Mouse (Mus musculus) testis, adult 2 months (tissue): ENCODE measurements at regions not wholly inside any gene's neighbourhood (a gene's known extent, or its start where the extent isn't known, plus 50 kb on each side); places are given as distances from the start of the nearest gene placed in this dataset.

ENCODE experiments used
- CTCF ChIP-seq: fragments of 200-500 bp; IDR thresholded peaks from 2 replicates; pipeline ENCODE4 v1.5.1; 2012; ENCODE audit warnings: low read depth, mild to moderate bottlenecking, inconsistent platforms, low read length, moderate library complexity; ENCODE audit not compliant: control insufficient read depth, insufficient read depth, insufficient replicate concordance
- POLR2A ChIP-seq: fragments of 200-500 bp; IDR thresholded peaks from 2 replicates; pipeline ENCODE4 v1.6.1; 2012; ENCODE audit warnings: low read depth, mild to moderate bottlenecking, inconsistent platforms, low read length, moderate library complexity; ENCODE audit not compliant: control insufficient read depth

GRCm38 (mm10) chr7:135844018-135844417 is 127.9 kb upstream of the Mki67 start:
- TF ChIP-seq CTCF (no peak), POLR2A (no peak)
